Mouse (Mus musculus) testis, postnatal 10 days (tissue): ENCODE measurements around the gene Trap1a.
A peak's percentile ranks its signal among the peaks of the same experiment; 100 is the strongest.
"Not testable (repeated sequence)": the region's sequence is repeated elsewhere in the genome, so short reads cannot be mapped to it uniquely, and the experiment has no call there.

Experiments
- DNase-seq: peaks from one replicate; pipeline ENCODE4 v3.0.0; 2021; ENCODE audit warnings: low spot score

Trap1a gene

GRCm38 (mm10) chrX:139333263-139333994, at the start of gene Trap1a:
Gene Trap1a, plus strand, starts transcription at chrX:139333683.
- DNase-seq, result no peak

GRCm38 (mm10) chrX:139293114-139293513, 40.4 kb upstream of the Trap1a start:
- no peak for DNase-seq

GRCm38 (mm10) chrX:139295325-139295724, 38.2 kb upstream of the Trap1a start:
- DNase-seq, result no peak

GRCm38 (mm10) chrX:139317356-139317755, 16.1 kb upstream of the Trap1a start:
- DNase-seq, result not testable (repeated sequence)

GRCm38 (mm10) chrX:139332583-139332982, 900 bp upstream of the Trap1a start:
- DNase-seq, result no peak

GRCm38 (mm10) chrX:139334504-139335418, 1.3 kb downstream of the Trap1a start:
- DNase-seq, result no peak

GRCm38 (mm10) chrX:139335419-139336074, 2.1 kb downstream of the Trap1a start:
- no peak for DNase-seq

GRCm38 (mm10) chrX:139339553-139339952, 6.1 kb downstream of the Trap1a start:
- DNase-seq, result no peak

- no peak for DNase-seq
These were observed 7.7 kb downstream of the Trap1a start for GRCm38 (mm10) chrX:139341185-139341584.

- DNase-seq, result no peak
These were observed 18.8 kb downstream of the Trap1a start for GRCm38 (mm10) chrX:139352192-139352772.

- no peak for DNase-seq
These were observed 24.3 kb downstream of the Trap1a start for GRCm38 (mm10) chrX:139357639-139358260.

GRCm38 (mm10) chrX:139358361-139358760, 24.9 kb downstream of the Trap1a start:
- no peak for DNase-seq

- DNase-seq, result no peak
These were observed 33.5 kb downstream of the Trap1a start for GRCm38 (mm10) chrX:139366837-139367528.

- DNase-seq, result no peak
These were observed 34.0 kb downstream of the Trap1a start for GRCm38 (mm10) chrX:139367529-139367908.

GRCm38 (mm10) chrX:139369122-139369521, 35.6 kb downstream of the Trap1a start:
- peak; percentile 40 for DNase-seq

GRCm38 (mm10) chrX:139372665-139373064, 39.2 kb downstream of the Trap1a start:
- no peak for DNase-seq
